Mouse (Mus musculus) liver, embryonic 14.5 days (tissue): ENCODE results near the gene Aoc1. TPM values are rescaled to one million over a fixed set of nuclear protein-coding genes. Genes with fewer than 3 reads are reported as not detected.

Experiments used
- ATAC-seq: fragments of 200-750 bp; cut with Nextera tagmentation; 2 replicates; pipeline ENCODE4 v1.8.0; 2017; ENCODE audit warnings: moderate number of reproducible peaks, mild to moderate bottlenecking, moderate library complexity; ENCODE audit not compliant: insufficient read depth
- DNase-seq, 3 experiments: peaks; one replicate each; pipeline ENCODE4 v3.0.0-alpha.2; 2012 to 2013; ENCODE audit warnings: low read depth in 3 of 3, low spot score in 3 of 3
- H3K27ac ChIP-seq: fragments of 300-500 bp; sonication (generic); 2 replicates; pipeline ENCODE4 v1.5.1; 2014; ENCODE audit warnings: moderate library complexity, mild to moderate bottlenecking, control low read depth, inconsistent platforms
- H3K27me3 ChIP-seq: fragments of 300-500 bp; sonication (generic); 2 replicates; pipeline ENCODE4 v1.6.1; 2014; ENCODE audit warnings: mild to moderate bottlenecking, low read length, moderate library complexity; ENCODE audit not compliant: control insufficient read depth, insufficient read depth
- H3K36me3 ChIP-seq: fragments of 300-500 bp; sonication (generic); replicated peaks from 2 replicates; pipeline ENCODE4 v1.6.1; 2014; ENCODE audit warnings: low read depth; ENCODE audit not compliant: control insufficient read depth, insufficient read depth
- H3K4me1 ChIP-seq, 2 experiments: fragments of 200-500 bp in 1 of 2; fragments of 300-500 bp in 1 of 2; sonication (generic) in 1 of 2; replicated peaks; 2 replicates each; pipeline ENCODE4 v1.6.1; 2012 to 2014; ENCODE audit warnings: antibody characterized with exemption in 1 of 2, inconsistent platforms in 1 of 2, low read length in 1 of 2; ENCODE audit not compliant: control insufficient read depth in 2 of 2, insufficient read depth in 2 of 2
- H3K4me2 ChIP-seq: fragments of 300-500 bp; sonication (generic); 2 replicates; pipeline ENCODE4 v1.6.1; 2014; ENCODE audit warnings: low read depth, mild to moderate bottlenecking, control low read depth, moderate library complexity
- H3K4me3 ChIP-seq, 2 experiments: fragments of 200-500 bp in 1 of 2; fragments of 300-500 bp in 1 of 2; sonication (generic) in 1 of 2; 2 replicates each; pipeline ENCODE4 v1.5.1; 2012 to 2014; ENCODE audit warnings: low read depth in 2 of 2, low read length in 2 of 2, mild to moderate bottlenecking in 2 of 2, control low read depth in 1 of 2, inconsistent platforms in 1 of 2, moderate library complexity in 1 of 2; ENCODE audit not compliant: insufficient read depth in 1 of 2
- H3K9ac ChIP-seq: fragments of 300-500 bp; sonication (generic); replicated peaks from 2 replicates; pipeline ENCODE4 v1.6.1; 2014; ENCODE audit warnings: mild to moderate bottlenecking, control low read depth, moderate library complexity
- H3K9me3 ChIP-seq: fragments of 300-500 bp; sonication (generic); 2 replicates; pipeline ENCODE4 v1.6.1; 2016; ENCODE audit warnings: low read length, mixed read lengths; ENCODE audit not compliant: control insufficient read depth
- CTCF ChIP-seq: IDR thresholded peaks from 2 replicates; pipeline ENCODE4 v1.5.1; 2016; ENCODE audit warnings: antibody characterized with exemption, low read depth, control low read depth
- EP300 ChIP-seq: IDR thresholded peaks from 2 replicates; pipeline ENCODE4 v1.6.1; 2016; ENCODE audit warnings: antibody characterized with exemption, low read depth
- WGBS: fragments of 180-500 bp; shearing (Covaris S2); extraction: QIAGEN DNeasy Blood & Tissue Kit; methylation state at CpG from one replicate; pipeline ENCODE4 v1.1.7; 2014; ENCODE audit not compliant: insufficient replicate concordance; 5-methylcytosine and 5-hydroxymethylcytosine counted together
- polyA plus RNA-seq, 2 experiments: library from polyadenylated mRNA; depleted of rRNA in 1 of 2; stranded (reverse) in 1 of 2; unstranded in 1 of 2; fragments of >200 nt; fragmentation: Nextera tagmentation in 1 of 2; extraction: Ambion mirVana in 1 of 2; gene quantifications; 2 replicates each; pipeline versions ENCODE4 v1.2.1 to v1.2.3; 2012 to 2014

The Aoc1 gene
- polyA plus RNA-seq, 2 experiments, result not detected

GRCm38 (mm10) chr6:48903437-48903836, 30.7 kb downstream of the Aoc1 start:
- Histone ChIP-seq H3K36me3 (no peaks in the 10 kb centered on the region), H3K27ac (no peak overlapping the region), H3K4me2 (no peak overlapping the region), H3K4me3 (no peak overlapping the region), H3K9me3 (no peaks in the 10 kb centered on the region), H3K27me3 (no peaks in the 10 kb centered on the region), H3K4me1 (no peaks in the 10 kb centered on the region), H3K9ac (no peak overlapping the region)
- TF ChIP-seq CTCF, result no peak
- TF ChIP-seq EP300, result no peak
- ATAC-seq (no peak), DNase-seq (no peak)
- 46% methylated on average over 4 of the region's 4 CpGs for WGBS

- H3K27me3 ChIP-seq, result no peaks in the 10 kb centered on the region
- no peaks in the 10 kb centered on the region for H3K36me3 ChIP-seq
- ATAC-seq (no peak), DNase-seq (no peak)
- no peak overlapping the region for H3K9ac ChIP-seq
- no peak for TF ChIP-seq CTCF
- TF ChIP-seq EP300, result no peak
- H3K4me1 ChIP-seq, result no peaks in the 10 kb centered on the region
- no peak overlapping the region for H3K27ac ChIP-seq
- H3K9me3 ChIP-seq, result no peaks in the 10 kb centered on the region
- H3K4me2 ChIP-seq, result no peak overlapping the region
- no peak overlapping the region for H3K4me3 ChIP-seq
- 75% methylated on average over 13 of the region's 13 CpGs for WGBS
Observed at GRCm38 (mm10) chr6:48905606-48906005, 32.9 kb downstream of the Aoc1 start.

- TF ChIP-seq EP300 (no peak), CTCF (no peak)
- Histone ChIP-seq H3K27me3 (no peaks in the 10 kb centered on the region), H3K27ac (no peak overlapping the region), H3K4me3 (no peak overlapping the region), H3K36me3 (no peaks in the 10 kb centered on the region), H3K4me2 (no peak overlapping the region), H3K9ac (no peak overlapping the region), H3K9me3 (no peaks in the 10 kb centered on the region), H3K4me1 (no peaks in the 10 kb centered on the region)
- 77% methylated on average over 14 of the region's 14 CpGs for WGBS
- DNase-seq, result no peak
- no peak for ATAC-seq
Observed at GRCm38 (mm10) chr6:48906371-48906770, 33.7 kb downstream of the Aoc1 start.

- H3K27me3 ChIP-seq, result no peaks in the 10 kb centered on the region
- H3K9me3 ChIP-seq, result no peaks in the 10 kb centered on the region
Observed at GRCm38 (mm10) chr6:48909229-48909628, 36.5 kb downstream of the Aoc1 start.

GRCm38 (mm10) chr6:48912033-48912432, 39.3 kb downstream of the Aoc1 start:
- H3K4me1 ChIP-seq, result no peaks in the 10 kb centered on the region
- H3K9me3 ChIP-seq, result no peaks in the 10 kb centered on the region
- 13% methylated on average over 3 of the region's 3 CpGs for WGBS
- no peak overlapping the region for H3K27ac ChIP-seq
- ATAC-seq (no peak), DNase-seq (no peak)
- H3K4me2 ChIP-seq, result no peak overlapping the region
- H3K9ac ChIP-seq, result no peak overlapping the region
- H3K36me3 ChIP-seq, result no peaks in the 10 kb centered on the region
- no peaks in the 10 kb centered on the region for H3K27me3 ChIP-seq
- TF ChIP-seq CTCF (peak; percentile 49), EP300 (no peak)
- H3K4me3 ChIP-seq, result no peak overlapping the region

More at GRCm38 (mm10) chr6:48909229-48909628, 36.5 kb downstream of the Aoc1 start:
- DNase-seq (no peak), ATAC-seq (no peak)
- Histone ChIP-seq H3K36me3 (no peaks in the 10 kb centered on the region), H3K27ac (no peak overlapping the region), H3K9ac (no peak overlapping the region), H3K4me2 (no peak overlapping the region), H3K4me1 (no peaks in the 10 kb centered on the region), H3K4me3 (no peak overlapping the region)
- no peak for TF ChIP-seq EP300
- no peak for TF ChIP-seq CTCF
- 35% methylated on average over 1 of the region's 1 CpGs for WGBS
